Mouse (Mus musculus) right cerebral cortex, postnatal 36 days (tissue): ENCODE data around the gene Zfand2b.

Experiments used
- DNase-seq, 2 experiments: peaks; one replicate each; pipeline ENCODE4 v3.0.0; 2022; ENCODE audit warnings: low spot score in 2 of 2, mixed read lengths in 1 of 2

The Zfand2b gene

DNA sequence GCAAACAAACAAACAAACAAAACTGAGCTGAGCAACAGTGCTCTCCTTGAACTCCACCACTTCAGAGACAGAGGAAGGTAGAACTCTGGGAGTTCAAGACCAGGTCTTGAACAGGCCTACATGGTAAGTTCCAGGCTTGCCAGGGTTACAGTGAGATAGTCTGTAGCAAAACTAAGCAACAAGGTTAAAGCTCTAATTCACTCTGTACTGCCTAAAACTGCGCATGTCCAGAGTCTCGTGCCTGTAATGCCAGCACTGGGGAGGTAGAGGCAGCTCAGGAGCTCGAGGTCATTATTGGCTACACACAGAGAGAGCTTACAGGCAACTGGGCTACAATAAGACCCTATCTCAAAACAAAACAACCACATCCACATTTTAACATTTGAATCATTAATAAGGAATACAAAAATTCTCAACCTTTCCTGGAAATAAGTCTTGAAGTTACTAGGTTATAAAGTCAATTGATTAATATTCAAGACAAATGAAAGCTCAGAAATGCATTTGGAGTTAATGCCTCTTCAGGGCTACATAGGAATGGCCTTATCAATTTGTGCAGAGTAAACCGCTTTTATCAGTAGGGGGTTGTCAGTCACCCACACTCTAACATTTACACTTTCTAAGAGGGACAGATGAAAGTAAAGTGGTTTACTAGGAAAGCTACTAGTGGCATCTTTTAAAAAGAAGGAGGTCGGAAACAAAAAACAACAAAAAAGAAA is 8.7 kb upstream of the Zfand2b start:
- no peak for DNase-seq

DNA sequence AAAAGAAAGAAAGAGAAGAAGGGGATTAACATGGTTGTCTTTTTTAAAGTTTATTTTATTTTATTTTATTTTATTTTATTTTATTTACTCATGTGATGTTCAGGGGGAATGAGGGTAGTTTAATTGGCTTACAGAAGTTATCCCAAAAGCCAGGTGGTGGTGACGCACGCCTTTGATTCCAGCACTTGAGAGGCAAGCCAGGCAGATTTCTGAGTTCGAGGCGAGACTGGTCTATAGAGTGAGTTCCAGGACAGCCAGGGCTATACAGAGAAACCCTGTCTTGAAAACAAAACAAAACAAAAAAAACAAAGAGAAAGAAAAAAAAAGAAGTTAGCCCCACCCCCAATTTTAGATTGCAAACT is 8.2 kb upstream of the Zfand2b start:
- DNase-seq, result no peak

DNA sequence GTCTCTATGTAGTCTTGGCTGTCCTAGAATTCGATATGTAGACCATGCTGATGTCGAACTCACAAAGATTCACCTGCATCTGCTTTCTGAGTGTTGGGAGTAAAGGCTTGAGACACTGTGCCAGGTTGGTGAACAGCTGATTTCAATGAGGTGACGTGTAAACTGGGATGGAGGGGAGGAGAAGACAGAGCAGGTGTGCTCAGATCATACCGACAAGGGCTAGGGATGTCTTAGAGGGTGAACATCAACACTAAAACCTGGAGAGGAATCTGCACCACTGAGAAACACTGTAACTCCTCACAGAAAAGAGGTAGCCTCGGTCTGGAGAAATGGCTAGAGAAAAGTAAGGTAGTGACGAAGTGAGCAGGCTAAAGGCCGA is 364 bp upstream of the Zfand2b start:
- no peak for DNase-seq

DNA sequence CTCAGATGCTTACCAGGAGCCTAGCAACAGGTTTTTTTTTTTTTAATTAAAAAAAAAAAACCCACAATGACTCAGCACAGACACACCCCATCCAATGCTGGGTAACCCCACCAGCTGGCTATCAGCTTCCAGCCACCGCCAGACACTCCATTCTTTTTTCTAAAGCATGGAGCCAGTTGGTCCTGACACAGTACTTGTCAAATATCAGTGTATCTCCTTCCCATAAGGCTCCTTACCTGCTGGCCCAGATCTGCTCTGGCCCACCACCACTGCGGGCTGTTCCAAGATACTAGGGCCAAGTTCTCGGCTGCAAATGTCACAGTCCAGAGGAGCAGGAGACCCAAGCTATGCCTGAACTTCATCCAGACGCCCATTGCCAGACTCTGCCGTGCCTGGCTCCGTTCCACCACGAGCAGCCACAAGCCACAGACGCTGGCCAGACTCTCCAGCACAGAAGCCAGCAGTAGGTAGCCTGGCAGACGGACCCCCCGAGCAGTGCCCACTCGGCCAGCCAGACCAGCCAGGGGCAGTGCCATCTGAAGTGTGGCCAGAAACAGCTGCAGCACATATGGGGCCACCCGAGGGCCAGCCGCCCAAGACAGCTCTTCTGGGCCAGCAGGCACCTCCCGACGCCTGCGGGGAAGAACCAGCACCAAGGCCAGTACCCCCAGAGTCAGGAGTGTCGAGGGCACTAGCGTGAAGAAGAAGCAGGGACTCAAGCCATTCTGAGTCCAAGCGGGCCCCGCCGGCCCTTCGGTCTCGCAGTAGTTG is 11.1 kb downstream of the Zfand2b start:
- DNase-seq, result peak in 1 of 2 experiments; percentile 26

DNA sequence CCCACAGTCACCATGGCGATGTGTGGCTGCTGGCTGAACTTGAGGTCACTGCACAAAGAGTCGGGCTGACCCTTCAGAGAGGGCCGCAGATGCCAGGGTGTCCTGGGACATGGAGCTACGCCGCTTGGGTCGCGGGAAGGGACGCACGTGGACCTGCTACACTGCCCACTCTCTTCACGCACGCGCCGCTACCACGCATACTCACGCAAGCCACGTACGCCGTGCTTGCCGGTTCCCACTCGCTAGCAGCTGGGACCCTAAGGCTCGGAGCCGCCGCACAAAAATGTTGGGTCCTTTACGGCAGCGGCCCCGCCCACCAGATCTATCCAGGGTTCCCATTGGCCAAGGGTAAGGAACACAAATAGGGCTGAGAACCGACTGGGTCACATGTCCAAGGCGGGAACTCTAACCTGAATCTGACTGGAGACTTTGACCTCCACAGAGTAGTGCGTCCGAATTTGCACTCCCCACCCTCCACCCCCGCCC is 11.7 kb downstream of the Zfand2b start, which contains the start of gene Abcb6:
Gene Abcb6 (minus strand): TSS at position 288 of the 486 bp plus-strand sequence.
- peak; percentile 93 for DNase-seq

DNA sequence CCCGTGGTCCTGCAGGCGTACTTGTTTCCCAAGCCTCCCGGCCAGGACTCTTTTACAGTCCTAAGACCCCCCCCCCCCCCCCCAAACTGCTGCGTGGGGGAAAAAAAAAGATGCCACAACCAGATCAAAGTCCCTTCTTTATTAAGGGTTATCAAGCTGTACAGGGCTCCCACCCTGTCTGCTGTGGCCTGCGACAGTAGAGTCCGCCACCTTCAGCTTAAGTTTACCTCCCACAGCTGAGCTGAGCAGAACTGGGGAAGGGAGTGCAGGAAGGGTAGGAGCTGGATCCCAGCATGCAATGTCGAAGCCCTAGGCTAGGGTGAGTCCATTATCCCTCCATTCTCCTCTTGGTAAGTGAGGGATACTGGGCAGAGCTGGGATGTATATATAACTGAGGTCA is 12.3 kb downstream of the Zfand2b start:
- no peak for DNase-seq

DNA sequence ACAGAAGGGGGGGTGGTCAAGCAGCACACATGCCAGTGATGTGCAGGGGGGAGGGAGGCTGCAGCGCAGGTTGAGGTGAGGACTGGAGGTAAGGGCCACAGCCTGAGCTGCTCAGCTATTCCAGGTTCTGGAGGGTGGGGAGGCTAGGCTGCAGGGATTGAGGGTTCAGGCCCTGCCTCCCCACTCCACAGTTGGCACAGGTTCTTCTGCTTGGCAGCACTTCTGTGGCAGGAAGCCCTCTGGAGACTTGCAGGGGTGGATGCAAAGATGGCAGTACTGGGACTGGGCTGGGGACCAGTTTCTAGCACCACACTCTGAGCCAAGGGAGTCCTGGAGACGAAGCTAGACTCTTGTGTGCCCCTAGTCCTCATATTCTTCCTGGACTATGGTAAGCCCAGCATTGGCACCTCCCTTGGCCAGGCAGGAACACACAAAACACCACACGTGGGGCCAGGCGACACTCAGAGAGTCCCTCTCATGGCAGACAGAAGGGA is 13.0 kb downstream of the Zfand2b start:
- DNase-seq, result no peak

DNA sequence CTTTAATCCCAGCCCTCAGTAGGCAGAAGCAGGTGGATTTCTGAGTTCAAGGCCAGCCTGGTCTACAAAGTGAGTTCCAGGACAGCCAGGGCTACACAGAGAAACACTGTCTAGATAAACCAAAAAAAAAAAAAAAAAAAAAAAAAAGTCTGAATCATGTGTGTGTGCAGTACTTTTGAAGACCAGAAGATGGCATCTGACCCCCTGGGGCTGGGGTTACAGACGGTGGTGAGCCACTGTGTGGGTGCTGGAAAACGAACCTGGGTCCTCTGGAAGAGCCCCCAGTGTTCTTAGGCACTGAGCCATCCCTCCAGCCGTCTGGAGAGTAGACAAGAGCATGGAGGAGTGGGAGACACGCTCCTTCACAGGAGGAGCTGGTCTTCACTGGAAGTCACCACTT is 13.7 kb downstream of the Zfand2b start:
- DNase-seq, result no peak

DNA sequence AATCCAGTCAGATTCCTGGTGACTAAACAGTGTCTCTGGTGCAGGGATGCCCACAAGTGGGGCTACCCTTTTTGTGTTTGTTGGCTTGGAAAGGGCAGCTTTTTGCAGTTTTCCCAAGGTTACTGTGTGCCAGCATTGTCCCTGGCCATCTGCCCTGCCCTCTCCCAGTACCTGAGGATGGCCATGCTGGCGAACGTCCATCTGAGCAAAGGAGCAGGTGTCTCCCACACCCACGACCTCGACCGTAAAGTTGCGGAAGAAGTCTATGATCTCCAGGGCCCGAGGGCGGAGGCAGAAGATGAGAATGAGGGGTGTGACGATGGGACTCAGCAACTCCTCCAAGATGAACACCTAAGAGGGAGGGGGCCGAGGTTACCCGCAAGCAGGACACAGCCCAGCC is 17.0 kb downstream of the Zfand2b start:
- DNase-seq, result no peak

DNA sequence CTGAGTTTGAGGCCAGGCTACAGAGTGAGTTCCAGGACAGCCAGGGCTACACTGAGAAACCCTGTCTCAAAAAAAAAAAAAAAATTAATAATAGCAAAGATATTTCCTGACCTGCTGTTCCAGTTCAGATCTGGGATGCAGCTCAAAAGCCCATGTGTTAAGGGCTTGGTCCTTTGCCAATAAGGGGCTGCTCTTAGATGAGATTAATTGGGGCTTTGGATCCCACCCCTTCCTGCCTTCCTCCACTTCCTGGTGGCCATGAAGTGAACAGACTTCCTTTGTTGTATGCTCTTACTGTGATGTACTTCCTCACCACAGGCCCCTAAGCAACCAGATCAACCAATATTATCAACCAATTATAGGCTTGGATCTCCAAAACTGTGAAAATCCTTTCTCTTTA is 18.7 kb downstream of the Zfand2b start:
- no peak for DNase-seq

DNA sequence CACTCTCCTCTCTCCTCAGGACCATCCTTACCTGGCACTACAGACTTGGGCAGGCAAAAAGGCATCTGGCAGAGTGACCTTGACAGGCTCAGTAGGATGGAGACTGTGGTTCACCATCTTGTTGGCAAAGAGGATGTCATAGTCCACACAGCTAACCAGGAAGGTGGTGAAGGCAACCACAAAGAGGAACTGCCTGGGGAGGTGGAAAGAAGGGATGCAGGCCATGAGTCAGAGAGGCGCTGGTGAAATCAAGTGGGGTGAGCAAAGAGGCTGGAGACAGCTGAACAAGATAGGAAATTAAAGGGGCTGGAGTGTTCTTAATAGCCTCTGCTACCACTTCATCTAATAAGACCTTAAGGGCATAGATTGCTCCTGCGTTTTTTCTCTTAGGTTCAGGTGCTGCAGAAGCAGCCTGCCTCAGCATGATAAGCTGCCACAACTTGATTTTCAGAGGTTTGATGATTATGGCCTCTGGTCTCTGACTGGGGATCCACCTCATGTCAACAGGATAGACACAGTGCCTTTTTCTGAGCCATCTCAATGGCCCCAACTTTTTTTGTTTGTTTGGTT is 19.6 kb downstream of the Zfand2b start:
- no peak for DNase-seq

DNA sequence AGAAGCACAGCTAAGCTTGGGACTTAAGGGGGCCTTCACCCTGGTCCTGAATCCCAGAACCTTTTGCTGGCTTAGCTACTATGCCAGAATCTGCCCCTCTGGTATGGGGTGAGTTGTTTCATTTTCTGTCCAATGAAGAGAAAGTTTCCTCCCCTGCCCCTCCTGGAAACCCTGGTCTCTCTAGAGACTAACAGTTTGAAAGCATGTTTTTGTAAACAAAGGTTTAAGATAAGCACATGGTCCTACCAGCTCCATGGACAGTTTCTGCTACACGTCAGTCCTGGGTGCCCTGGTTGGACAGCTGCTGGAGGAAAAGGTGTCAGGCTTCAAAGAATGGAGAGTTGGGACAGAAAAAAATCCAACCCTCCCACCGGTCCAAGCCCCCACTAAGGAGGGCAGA is 22.1 kb downstream of the Zfand2b start:
- DNase-seq, result no peak

DNA sequence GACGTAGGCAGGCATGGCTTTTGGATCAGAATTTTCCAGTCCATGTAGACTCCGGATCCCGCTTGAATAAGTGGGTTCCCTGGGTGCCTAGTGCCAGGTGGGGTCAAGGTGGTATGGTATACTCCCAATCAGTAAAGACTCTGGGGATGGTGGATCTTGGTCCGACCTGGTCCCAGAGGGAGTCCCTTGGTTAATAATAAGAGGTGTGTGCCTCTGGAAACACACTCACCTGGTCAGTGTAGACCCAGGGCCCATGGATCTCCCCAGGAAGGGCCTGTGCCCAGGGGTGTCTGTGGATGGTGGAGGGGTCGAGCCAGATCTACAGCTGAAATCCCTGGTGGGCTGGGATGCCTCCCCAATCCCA is 22.8 kb downstream of the Zfand2b start:
- no peak for DNase-seq

DNA sequence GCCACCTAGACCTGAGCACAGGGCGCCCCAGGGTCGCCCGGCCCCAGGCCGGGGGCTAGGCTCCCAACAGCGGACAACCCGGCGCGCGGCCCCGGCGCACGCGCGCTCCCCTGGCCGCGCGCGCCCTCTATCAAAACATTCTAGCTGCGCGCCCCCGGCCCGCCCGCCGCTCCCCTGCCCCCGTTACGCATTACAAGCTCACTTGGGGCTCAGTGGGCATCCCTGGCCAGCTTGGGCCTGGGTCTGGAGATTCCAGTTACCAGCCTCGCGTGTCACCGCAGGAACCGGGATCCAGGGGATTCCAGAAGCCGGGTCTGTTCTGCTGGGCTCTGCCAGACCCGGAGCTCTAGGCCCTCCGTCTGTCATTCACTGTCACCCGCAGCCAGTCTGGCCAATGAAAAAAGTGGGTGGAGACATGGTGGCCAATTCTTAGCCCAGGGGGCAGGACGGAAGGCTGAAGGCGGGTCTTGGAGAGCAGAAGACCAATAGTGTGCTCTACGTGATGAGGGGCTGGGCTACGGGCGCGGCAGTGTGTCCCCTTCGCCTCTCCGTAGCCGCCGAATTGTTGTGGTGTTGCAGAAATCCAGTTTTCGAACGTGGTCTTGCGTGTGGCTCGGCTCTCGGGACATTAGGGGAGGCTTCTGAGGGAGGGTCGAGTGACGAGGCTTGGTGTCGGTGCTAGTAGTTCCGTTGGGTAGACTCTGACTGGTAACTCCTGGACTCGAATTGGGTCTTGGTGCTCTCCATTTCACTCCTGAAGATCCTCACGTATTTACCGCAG is 23.4 kb downstream of the Zfand2b start, which contains the start of the genes Ankzf1 and Atg9a:
Gene Ankzf1 (plus strand): TSS at position 530 of the 781 bp plus-strand sequence.
Gene Atg9a (minus strand): TSS at position 575 of the 781 bp plus-strand sequence.
- peak; percentile 97 to 98 for DNase-seq

DNA sequence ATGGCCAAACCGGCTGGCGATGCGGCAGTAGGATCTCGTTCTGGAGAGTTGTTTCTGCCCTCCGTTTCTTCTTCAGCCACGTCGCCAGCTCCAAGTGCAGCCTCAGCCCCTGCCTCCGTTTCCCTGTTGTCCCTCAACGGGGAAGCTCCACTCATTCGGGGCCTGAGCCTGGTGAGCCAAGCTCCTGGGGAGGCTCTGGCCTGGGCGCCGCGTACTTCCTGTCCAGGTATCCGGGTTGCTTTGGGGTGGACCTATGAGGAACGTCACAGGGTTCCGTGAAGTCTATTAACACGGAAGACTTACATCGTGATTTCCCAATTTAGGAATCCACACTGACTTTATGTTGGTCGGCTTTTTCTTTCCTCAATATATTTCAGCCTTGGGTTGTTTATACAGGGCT is 24.0 kb downstream of the Zfand2b start:
- DNase-seq, result no peak

DNA sequence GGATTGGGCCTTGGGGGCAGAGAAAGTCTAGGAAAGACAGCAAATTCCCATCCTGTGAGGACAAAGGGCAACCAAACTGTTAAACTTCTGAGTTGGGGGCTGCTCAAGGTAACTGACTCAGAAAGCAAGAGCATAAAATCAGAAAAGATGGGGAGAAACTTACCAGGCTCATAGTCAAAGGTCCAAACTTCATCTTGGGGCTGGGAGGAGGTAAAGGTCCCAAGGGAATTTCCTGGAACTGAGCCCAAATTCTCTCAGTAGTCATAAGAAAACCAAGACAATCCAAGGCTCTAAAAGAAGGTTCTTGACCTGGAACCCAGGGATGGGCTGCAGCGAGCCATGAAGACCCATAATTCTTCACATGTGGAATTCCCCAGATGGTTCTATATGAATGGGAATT is 32.8 kb downstream of the Zfand2b start:
- no peak for DNase-seq

DNA sequence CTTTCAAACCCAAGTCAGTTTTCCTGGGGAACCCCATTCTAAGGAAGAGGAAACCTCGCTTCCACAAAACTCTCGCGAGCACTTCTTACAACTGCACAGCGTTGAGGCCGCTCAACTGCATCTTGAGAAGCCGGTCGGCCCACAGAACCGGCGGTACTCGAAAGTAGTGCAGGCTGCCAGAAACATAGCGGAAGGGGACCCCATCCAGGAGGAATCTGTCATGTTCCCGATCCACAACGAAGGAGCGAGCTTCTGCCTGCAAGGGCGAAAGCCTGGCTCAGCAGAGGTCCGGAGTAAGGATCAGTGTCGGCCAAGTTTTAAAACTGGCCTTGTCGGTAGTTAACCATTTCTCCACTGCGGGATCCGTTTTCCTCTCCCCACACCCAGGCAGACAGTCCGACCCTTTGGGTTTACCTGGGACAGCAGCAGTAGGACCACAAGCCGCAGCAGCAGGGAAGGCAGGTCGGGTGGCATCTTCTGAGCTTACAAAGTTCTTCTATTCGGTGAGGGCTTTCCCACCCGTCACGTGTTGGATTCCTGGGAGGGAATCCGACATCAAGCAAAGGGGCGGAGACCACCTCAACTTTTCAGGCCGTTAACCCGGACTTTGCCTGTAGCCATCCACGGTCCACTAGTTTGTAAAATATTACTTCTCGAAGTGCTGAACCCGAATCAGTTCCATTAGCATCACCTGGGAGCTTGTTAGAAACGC is 40.7 kb downstream of the Zfand2b start:
- DNase-seq, result no peak

DNA sequence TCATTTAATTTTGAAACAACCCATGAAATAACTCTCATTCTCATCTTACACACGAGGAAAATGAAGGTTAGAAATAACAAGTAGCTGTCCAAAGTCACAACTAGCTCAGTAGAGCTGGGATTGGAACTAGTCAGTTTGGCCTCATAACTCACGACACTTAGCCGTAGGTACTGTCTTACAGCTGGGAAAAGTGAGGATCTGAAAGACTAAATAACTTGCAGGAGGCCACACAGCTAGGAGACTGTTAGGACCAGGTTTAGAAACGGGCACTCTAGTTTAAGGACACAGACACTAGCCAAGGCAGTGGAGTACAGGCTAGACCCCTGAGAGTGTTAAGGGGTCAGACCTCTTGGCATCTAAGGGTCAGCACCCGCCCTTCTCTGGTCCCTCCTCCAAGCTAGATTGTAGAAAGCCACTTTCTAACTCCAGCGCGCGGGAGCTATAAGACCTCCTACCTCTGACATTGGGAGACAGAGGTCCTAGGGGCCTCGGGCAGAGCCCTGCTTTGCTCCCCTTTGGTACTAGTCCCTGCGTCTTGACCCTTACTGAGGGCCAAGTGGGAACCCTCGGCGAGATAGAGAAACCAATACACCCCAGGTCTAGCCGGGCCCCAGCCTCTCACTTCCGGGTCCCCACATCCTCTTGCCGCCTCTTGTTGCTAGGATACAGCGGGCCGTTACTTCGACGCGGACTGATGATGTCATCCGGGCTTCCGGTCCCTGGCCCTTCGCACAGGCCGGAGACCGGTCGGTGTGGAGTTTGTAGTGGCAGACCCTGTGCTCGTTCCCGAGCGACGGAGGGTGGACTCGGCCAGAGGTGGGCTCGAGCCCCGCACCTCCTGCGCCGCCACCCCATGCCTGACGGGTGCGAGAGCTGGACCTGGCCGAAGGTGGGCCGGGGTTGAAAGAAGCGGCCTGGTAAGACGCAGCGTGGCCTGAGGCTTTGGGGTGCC is 42.0 kb downstream of the Zfand2b start, which contains the start of the genes Glb1l and Stk16:
Gene Glb1l (minus strand): TSS at position 678 of the 952 bp plus-strand sequence.
Gene Stk16 (plus strand): TSS at position 703 of the 952 bp plus-strand sequence.
- peak; percentile 94 to 95 for DNase-seq

DNA sequence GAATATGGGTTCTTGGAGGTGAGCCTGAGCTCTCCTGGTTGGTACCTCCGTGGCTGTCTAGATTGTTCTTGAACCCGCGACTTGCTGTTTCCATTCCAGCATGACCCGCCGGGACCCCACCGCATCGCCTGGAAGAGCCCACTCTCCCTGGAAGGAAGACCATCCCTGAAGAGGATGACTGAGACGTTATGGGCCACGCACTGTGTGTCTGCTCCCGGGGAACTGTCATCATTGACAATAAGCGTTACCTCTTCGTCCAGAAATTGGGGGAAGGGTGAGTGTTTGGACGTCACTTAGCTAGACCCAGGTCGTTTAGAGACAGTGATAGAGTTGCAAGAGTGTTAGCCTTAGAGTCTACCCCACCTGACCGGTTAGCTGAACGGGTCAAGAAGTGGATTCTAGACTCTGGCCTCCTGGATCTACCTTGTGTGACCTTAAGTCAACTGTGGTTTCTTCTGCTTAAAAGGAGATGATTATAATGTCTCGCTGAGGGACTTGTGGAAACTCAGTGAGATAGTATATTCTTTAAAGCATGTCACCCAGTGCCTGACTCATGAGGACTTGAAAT is 42.8 kb downstream of the Zfand2b start:
- DNase-seq, result no peak
